Mouse (Mus musculus): ENCODE measurements around the gene Gm3159.
"Not testable (repeated sequence)": the region's sequence is repeated elsewhere in the genome, so short reads cannot be mapped to it uniquely, and the experiment has no call there.

DNA sequence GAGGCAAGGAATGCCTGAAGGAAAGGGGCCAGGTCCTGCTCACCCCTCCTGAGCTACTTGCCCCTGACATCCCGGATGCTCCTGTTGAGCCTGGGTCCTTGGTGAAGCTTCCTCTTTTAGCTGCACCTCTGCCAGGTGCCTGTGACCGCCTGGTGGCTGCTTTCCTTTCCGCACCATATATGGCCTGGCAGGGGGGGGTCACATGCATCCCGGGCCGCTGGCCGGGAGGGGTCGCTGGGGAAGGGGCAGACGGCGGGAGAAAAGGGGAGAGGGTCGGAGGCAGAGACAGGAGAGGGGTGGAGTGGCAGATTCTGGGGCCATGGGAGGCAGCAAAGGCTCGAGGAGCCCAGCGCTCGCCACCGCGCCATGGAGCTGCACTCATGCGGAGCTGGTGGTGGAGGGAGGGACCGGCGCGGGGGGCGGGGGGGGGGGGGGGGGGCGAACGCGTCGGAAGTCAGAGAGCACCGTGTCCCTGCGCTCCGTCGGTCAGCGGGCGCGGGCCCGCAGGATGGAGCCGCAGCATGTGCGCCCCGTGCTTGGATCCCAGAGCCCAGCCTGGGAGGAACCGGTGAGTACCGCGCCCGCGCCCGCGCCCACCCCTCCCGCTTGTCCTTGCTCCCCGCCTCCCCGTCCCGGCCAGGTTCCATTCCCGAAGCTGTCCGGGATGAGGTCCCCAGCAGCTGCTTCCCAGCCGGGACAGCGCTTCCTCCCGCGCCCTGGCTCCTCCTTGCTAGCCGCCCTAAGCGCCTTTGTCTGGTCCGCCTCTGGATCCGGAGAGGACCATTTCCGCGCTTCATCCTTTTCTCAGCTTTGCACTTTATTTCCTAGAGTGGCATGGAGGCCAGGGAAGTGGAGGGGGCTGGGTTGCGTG is 17.9 kb downstream of the Gm3159 start, which contains the start of gene Gm3164:
- not testable (repeated sequence) for TF ChIP-seq CTCF, EP300 (IDR thresholded peaks at IDR 0.05; ENCODE audit: low read depth)

All from heart, postnatal 0 days (tissue).